Mouse (Mus musculus) heart, postnatal 0 days (tissue): Measurements from ENCODE around the gene Selenof. TPM values are rescaled to one million over a fixed set of nuclear protein-coding genes. Genes with fewer than 3 reads are reported as not detected.

Experiments
- ATAC-seq: fragments of 200-750 bp; cut with Nextera tagmentation; 2 replicates; pipeline ENCODE4 v1.8.0; 2017; ENCODE audit warnings: low read depth, moderate number of reproducible peaks, moderate library complexity; ENCODE audit not compliant: insufficient read depth
- DNase-seq: peaks from one replicate; pipeline ENCODE4 v3.0.0-alpha.2; 2016; ENCODE audit warnings: low spot score
- H3K27ac ChIP-seq: fragments of 300-500 bp; sonication (generic); 2 replicates; pipeline ENCODE4 v1.5.1; 2014; ENCODE audit warnings: low read depth, mild to moderate bottlenecking
- H3K27me3 ChIP-seq: fragments of 300-500 bp; sonication (generic); 2 replicates; pipeline ENCODE4 v1.6.1; 2014; ENCODE audit warnings: low read length, mixed read lengths; ENCODE audit not compliant: control insufficient read depth, insufficient read depth
- H3K36me3 ChIP-seq: fragments of 300-500 bp; sonication (generic); replicated peaks from 2 replicates; pipeline ENCODE4 v1.6.1; 2014; ENCODE audit warnings: low read length, mixed read lengths; ENCODE audit not compliant: control insufficient read depth, insufficient read depth
- H3K4me1 ChIP-seq: fragments of 300-500 bp; sonication (generic); 2 replicates; pipeline ENCODE4 v1.6.1; 2014; ENCODE audit warnings: antibody characterized with exemption; ENCODE audit not compliant: control insufficient read depth, insufficient read depth
- H3K4me2 ChIP-seq: fragments of 300-500 bp; sonication (generic); 2 replicates; pipeline ENCODE4 v1.6.1; 2014; ENCODE audit warnings: low read depth, mild to moderate bottlenecking, low read length, moderate library complexity
- H3K4me3 ChIP-seq: fragments of 300-500 bp; sonication (generic); 2 replicates; pipeline ENCODE4 v1.5.1; 2014; ENCODE audit warnings: low read depth, low read length
- H3K9ac ChIP-seq: fragments of 300-500 bp; sonication (generic); replicated peaks from 2 replicates; pipeline ENCODE4 v1.6.1; 2014; ENCODE audit warnings: low read depth, low read length, mixed read lengths
- H3K9me3 ChIP-seq: fragments of 300-500 bp; sonication (generic); replicated peaks from 2 replicates; pipeline ENCODE4 v1.6.1; 2016; ENCODE audit warnings: low read length; ENCODE audit not compliant: control insufficient read depth
- CTCF ChIP-seq: IDR thresholded peaks from 2 replicates; pipeline ENCODE4 v1.5.1; 2016; ENCODE audit warnings: antibody characterized with exemption, control low read depth, low read depth
- EP300 ChIP-seq: IDR thresholded peaks from 2 replicates; pipeline ENCODE4 v1.6.1; 2016; ENCODE audit warnings: antibody characterized with exemption, low read depth
- WGBS: fragments of 180-500 bp; shearing (Covaris S2); extraction: QIAGEN DNeasy Blood & Tissue Kit; methylation state at CpG from one replicate; pipeline ENCODE4 v1.1.7; 2014; 5-methylcytosine and 5-hydroxymethylcytosine counted together
- polyA plus RNA-seq: library from polyadenylated mRNA; unstranded; fragments of >200 nt; fragmentation: Nextera tagmentation; extraction: Ambion mirVana; gene quantifications from 2 replicates; pipeline ENCODE4 v1.2.1, GENCODE M21; 2015
- total RNA-seq: library from RNA; depleted of rRNA; stranded (reverse); fragments of >200 nt; gene quantifications from 2 replicates; pipeline ENCODE4 v1.2.3, GENCODE M21; 2014; ENCODE audit warnings: low replicate concordance

Gene Selenof
- total and polyA plus RNA-seq, 2 experiments from 2014 or later = 245 to 416 TPM

- DNase-seq (no peak), ATAC-seq (no peak)
- no peak overlapping the region for H3K4me2 ChIP-seq
- peaks cover 27% of the 10 kb centered on the region for H3K4me1 ChIP-seq
- H3K27ac ChIP-seq = no peak overlapping the region
- no peak overlapping the region for H3K4me3 ChIP-seq
- no peaks in the 10 kb centered on the region for H3K36me3 ChIP-seq
- WGBS = 84% methylated on average over 9 of the region's 9 CpGs
- no peak overlapping the region for H3K9ac ChIP-seq
- H3K27me3 ChIP-seq = no peaks in the 10 kb centered on the region
- no peaks in the 10 kb centered on the region for H3K9me3 ChIP-seq
- TF ChIP-seq CTCF = no peak
- TF ChIP-seq EP300 = no peak
Observed at GRCm38 (mm10) chr3:144554503-144554902, 15.6 kb upstream of the Selenof start.

- Histone ChIP-seq H3K9ac (no peak overlapping the region), H3K27ac (no peak overlapping the region), H3K4me1 (peaks cover 27% of the 10 kb centered on the region), H3K9me3 (no peaks in the 10 kb centered on the region), H3K36me3 (no peaks in the 10 kb centered on the region), H3K4me3 (no peak overlapping the region), H3K4me2 (no peak overlapping the region), H3K27me3 (no peaks in the 10 kb centered on the region)
- DNase-seq = no peak
- no peak for TF ChIP-seq EP300
- TF ChIP-seq CTCF = no peak
- WGBS = 90% methylated on average over 7 of the region's 7 CpGs
- no peak for ATAC-seq
Observed at GRCm38 (mm10) chr3:144555144-144555543, 15.0 kb upstream of the Selenof start.

DNA sequence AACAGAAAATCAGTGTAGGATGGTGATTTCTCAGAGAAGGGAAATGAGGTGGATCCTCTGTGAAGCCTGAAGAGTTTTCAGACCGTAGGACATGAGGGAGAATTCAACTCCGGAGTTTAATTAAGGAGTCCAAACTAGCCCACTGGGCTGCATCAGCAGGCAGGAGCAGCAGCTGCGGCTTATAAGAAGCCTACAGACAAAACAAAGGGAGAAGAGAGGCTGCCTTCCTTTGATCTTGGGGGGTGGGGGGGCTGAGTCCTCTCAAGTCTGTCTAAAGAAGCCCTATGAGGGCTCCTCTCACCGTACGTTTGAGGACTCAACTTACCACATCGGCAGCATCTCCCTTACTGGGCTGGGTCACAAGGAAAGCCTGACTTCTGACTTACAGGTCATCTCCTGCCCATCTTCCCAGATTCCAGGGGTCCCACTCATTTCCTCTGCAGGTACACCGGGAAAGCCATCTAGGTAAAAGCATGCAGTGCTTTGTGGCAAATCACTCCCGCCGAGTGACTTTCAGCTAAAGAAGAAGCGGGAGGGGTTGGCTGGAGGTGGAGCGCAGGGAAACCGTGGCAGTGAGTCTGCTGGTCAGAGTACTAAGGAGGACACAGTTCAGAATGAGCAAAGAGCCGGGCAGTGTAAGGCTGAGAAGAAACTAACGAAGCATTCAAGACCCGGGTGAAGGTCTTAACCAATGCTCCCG lies 13.3 kb upstream of the Selenof start:
- Histone ChIP-seq H3K4me1 (peaks cover 30% of the 10 kb centered on the region), H3K9me3 (no peaks in the 10 kb centered on the region), H3K27ac (no peak overlapping the region), H3K27me3 (no peaks in the 10 kb centered on the region), H3K4me2 (peak overlapping the region; percentile 42), H3K9ac (no peak overlapping the region), H3K4me3 (no peak overlapping the region), H3K36me3 (no peaks in the 10 kb centered on the region)
- no peak for ATAC-seq
- 33% methylated on average over 16 of the region's 16 CpGs for WGBS
- TF ChIP-seq CTCF (no peak), EP300 (no peak)
- no peak for DNase-seq

GRCm38 (mm10) chr3:144558274-144558673 lies 11.8 kb upstream of the Selenof start:
- Histone ChIP-seq H3K4me2 (peak overlapping the region; percentile 37), H3K4me3 (no peak overlapping the region), H3K9ac (no peak overlapping the region), H3K27ac (0 out of 2 replicates have a peak overlapping the region, but pooled peaks have one; percentile 15), H3K4me1 (peaks cover 30% of the 10 kb centered on the region), H3K36me3 (no peaks in the 10 kb centered on the region), H3K27me3 (no peaks in the 10 kb centered on the region), H3K9me3 (no peaks in the 10 kb centered on the region)
- whole genome bisulfite sequencing = 53% methylated on average over 5 of the region's 5 CpGs
- no peak for TF ChIP-seq EP300
- no peak for TF ChIP-seq CTCF
- no peak for ATAC-seq
- DNase-seq = no peak

- Histone ChIP-seq H3K36me3 (no peaks in the 10 kb centered on the region), H3K27me3 (no peaks in the 10 kb centered on the region), H3K9me3 (no peaks in the 10 kb centered on the region), H3K4me1 (peaks cover 23% of the 10 kb centered on the region), H3K9ac (peak overlapping the region; percentile 28; the same call in 1 of the 2 replicates), H3K4me2 (peak overlapping the region; percentile 58), H3K4me3 (peak overlapping the region; percentile 29), H3K27ac (0 out of 2 replicates have a peak overlapping the region, but pooled peaks have one; percentile 27)
- DNase-seq = no peak
- ATAC-seq = peak; percentile 32
- TF ChIP-seq CTCF (no peak), EP300 (no peak)
- 43% methylated on average over 22 of the region's 22 CpGs for WGBS
Observed at GRCm38 (mm10) chr3:144561511-144562250, 8.4 kb upstream of the Selenof start.
